In the genomic region with DNA sequence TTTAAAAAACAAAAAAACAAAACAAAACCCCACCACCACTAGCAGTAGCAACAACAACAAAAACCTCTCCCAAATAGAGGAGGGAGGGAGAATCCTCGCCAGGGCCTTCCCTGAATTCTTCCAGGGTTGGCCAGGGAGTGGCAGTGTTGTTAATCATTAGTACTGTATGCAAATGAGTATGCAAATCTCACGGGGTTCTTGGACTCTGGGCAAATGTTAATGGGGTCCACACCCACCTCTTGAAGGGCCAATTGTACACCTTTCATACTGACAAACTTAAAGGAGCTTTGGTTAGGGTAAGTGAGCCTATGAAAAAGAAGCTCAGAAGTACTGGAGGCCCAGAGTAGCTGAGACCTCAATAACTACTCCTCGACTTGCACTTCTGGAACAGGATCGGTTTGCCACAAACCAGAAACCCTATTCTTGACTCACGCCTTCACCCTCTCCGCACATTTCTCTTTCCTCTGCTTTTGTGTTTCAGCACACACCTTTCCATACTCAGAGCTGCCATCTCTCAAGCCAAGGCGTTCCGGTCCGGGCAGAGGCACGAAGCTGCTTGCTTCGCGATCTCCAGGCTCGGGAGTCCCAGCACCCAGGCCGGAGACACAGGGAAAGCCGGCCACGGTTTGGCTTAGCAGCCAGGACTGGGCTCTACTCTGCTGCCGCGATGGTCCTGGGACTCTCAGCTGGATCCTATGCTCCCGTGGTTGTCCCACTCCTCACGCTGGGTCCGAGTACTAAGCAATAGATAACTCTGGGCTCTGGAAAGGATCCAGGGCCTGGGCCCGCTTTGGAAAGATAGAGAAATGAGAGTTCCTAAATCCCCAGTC, we compare ENCODE assay signal across 8 mouse cellular contexts. TPM values are rescaled to one million over a fixed set of nuclear protein-coding genes. Genes with fewer than 3 reads are reported as not detected.
DNase-seq lines count a peak whose midpoint lies in the region; ATAC-seq and TF ChIP-seq lines count a peak whose summit lies in the region.

No protein-coding gene starts in this region.

- H3K9ac ChIP-seq in hindbrain, postnatal 0 days (replicated peaks; ENCODE audit: low read length), result peak overlapping the region; percentile 84; the same call in 1 of the 2 replicates
- H3K9ac ChIP-seq in midbrain, embryonic 14.5 days (replicated peaks; ENCODE audit: low read length), result peak overlapping the region; percentile 85; the same call in 1 of the 2 replicates

- peak; percentile 20 to 27 for DNase-seq in adrenal gland, adult 18-20 months (ENCODE audit: low spot score in 2 of 2)
- DNase-seq in cerebellum, adult 2 months, result peak; percentile 69 to 73
- peak; percentile 86 for DNase-seq in hindbrain, postnatal 0 days (ENCODE audit: low spot score)
- DNase-seq in left cerebral cortex, adult 8-10 months (ENCODE audit: low spot score in 2 of 2), result peak; percentile 31 to 35
- peak; percentile 82 for DNase-seq in midbrain, embryonic 14.5 days
- peak; percentile 16 for DNase-seq in testis, postnatal 14 days (ENCODE audit: low spot score)

- WGBS in cerebellum, adult 2 months, result 2% methylated on average over 22 of the region's 22 CpGs
- 2% methylated on average over 22 of the region's 22 CpGs for WGBS in hindbrain, postnatal 0 days
- 2% methylated on average over 22 of the region's 22 CpGs for WGBS in midbrain, embryonic 14.5 days

- H3K36me3 ChIP-seq in hindbrain, postnatal 0 days (ENCODE audit: insufficient read depth, low read length), result no peaks in the 10 kb centered on the region
- no peaks in the 10 kb centered on the region for H3K36me3 ChIP-seq in midbrain, embryonic 14.5 days (ENCODE audit: control insufficient read depth, insufficient read depth, low read length)

- H3K27me3 ChIP-seq in cerebellum, adult 2 months (ENCODE audit: control insufficient read depth, insufficient read depth, low read length), result no peaks in the 10 kb centered on the region
- no peaks in the 10 kb centered on the region for H3K27me3 ChIP-seq in hindbrain, postnatal 0 days (ENCODE audit: insufficient read depth, low read length)
- H3K27me3 ChIP-seq in midbrain, embryonic 14.5 days (ENCODE audit: control insufficient read depth, insufficient read depth, low read length), result no peaks in the 10 kb centered on the region; the same call in 1 of the 2 replicates

- peak; percentile 51 for ATAC-seq in frontal cortex, adult (ENCODE audit: low TSS enrichment)
- ATAC-seq in hindbrain, postnatal 0 days, result peak; percentile 61
- ATAC-seq in midbrain, embryonic 14.5 days (ENCODE audit: low FRiP score, low TSS enrichment), result no peak
- ATAC-seq in erythroid progenitor cell, adult 5-6 weeks (replicated peaks; ENCODE audit: low FRiP score, poor library complexity, severe bottlenecking), result no peak

- no peaks in the 10 kb centered on the region for H3K9me3 ChIP-seq in hindbrain, postnatal 0 days (ENCODE audit: low read length)
- no peaks in the 10 kb centered on the region for H3K9me3 ChIP-seq in midbrain, embryonic 14.5 days (ENCODE audit: control insufficient read depth, low read length)

- H3K4me2 ChIP-seq in hindbrain, postnatal 0 days (ENCODE audit: low read depth, low read length), result peak overlapping the region; percentile 90
- H3K4me2 ChIP-seq in midbrain, embryonic 14.5 days (ENCODE audit: low read length), result peak overlapping the region; percentile 94

- no peak for TF ChIP-seq POLR2A in cerebellum, adult 2 months (IDR thresholded peaks at IDR 0.05; ENCODE audit: borderline replicate concordance, insufficient read depth, low read length)

- H3K4me1 ChIP-seq in cerebellum, adult 2 months (ENCODE audit: control insufficient read depth, insufficient read depth, low read length), result peaks cover 7% of the 10 kb centered on the region
- H3K4me1 ChIP-seq in hindbrain, postnatal 0 days (ENCODE audit: insufficient read depth, low read length), result peaks cover 13% of the 10 kb centered on the region
- peaks cover 23% of the 10 kb centered on the region; the same call in 1 of the 2 replicates for H3K4me1 ChIP-seq in midbrain, embryonic 14.5 days (ENCODE audit: control insufficient read depth, insufficient read depth, low read length)

- TF ChIP-seq CTCF in cerebellum, adult 2 months (IDR thresholded peaks at IDR 0.05; ENCODE audit: borderline replicate concordance, insufficient read depth, low read depth, low read length), result peak; percentile 72
- peak; percentile 66 for TF ChIP-seq CTCF in hindbrain, postnatal 0 days (IDR thresholded peaks at IDR 0.05; ENCODE audit: low read depth)

- peak overlapping the region; percentile 54 for H3K4me3 ChIP-seq in cerebellum, adult 2 months (replicated peaks; ENCODE audit: insufficient read depth, low read depth, low read length)
- H3K4me3 ChIP-seq in hindbrain, postnatal 0 days (ENCODE audit: low read length), result peak overlapping the region; percentile 64
- peak overlapping the region; percentile 66 for H3K4me3 ChIP-seq in midbrain, embryonic 14.5 days (replicated peaks; ENCODE audit: low read depth, low read length)

- peak overlapping the region; percentile 32 for H3K27ac ChIP-seq in cerebellum, adult 2 months (ENCODE audit: insufficient read depth, low read length)
- H3K27ac ChIP-seq in hindbrain, postnatal 0 days, result peak overlapping the region; percentile 90
- H3K27ac ChIP-seq in midbrain, embryonic 14.5 days (replicated peaks; ENCODE audit: low read depth, low read length), result peak overlapping the region; percentile 85

RNA-seq across cellular contexts. Expression of a gene that starts 1.3 kb away (rescaled TPM):
- total RNA-seq in adrenal gland, adult 18-20 months (2021), result 1 to 10 TPM; 4.2 to 9.3 TPM
- polyA plus RNA-seq in cerebellum, adult 2 months (2012; rRNA removed), result 29.2 and 31.9 TPM in 2 replicates
- 71.8 TPM in 2 replicates for total RNA-seq in hindbrain, postnatal 0 days (2014; rRNA removed)
- polyA plus RNA-seq in hindbrain, postnatal 0 days (2015; fragmentation: Nextera tagmentation; extraction: Ambion mirVana), result 8.4 and 8.6 TPM in 2 replicates
- 10 to 100 TPM; 48.0 to 56.8 (median 51.2) TPM for total RNA-seq in left cerebral cortex, adult 8-10 months (2022)
- polyA plus RNA-seq in midbrain, embryonic 14.5 days (2014; fragmentation: Nextera tagmentation; extraction: Ambion mirVana), result 13.2 and 15.9 TPM in 2 replicates
- not detected in 2 replicates for total RNA-seq in erythroid progenitor cell, adult 5-6 weeks (2015; ENCODE audit: low replicate concordance)
- not detected in 2 replicates for total RNA-seq in erythroid progenitor cell, adult 5-6 weeks (2017; ENCODE audit: low replicate concordance)

Comparison
In these comparisons a context has a peak if more than half of its experiments do, and no peak if none do; other contexts are left out.
1. DNase-seq: peak in every context shown above with its lines; median percentile 86 in hindbrain, postnatal 0 days; 82 in midbrain, embryonic 14.5 days; 71 in cerebellum, adult 2 months; 33 in left cerebral cortex, adult 8-10 months; 24 in adrenal gland, adult 18-20 months; 16 in testis, postnatal 14 days.
2. H3K27ac ChIP-seq: peak in every context shown above with its lines; median percentile 90 in hindbrain, postnatal 0 days; 85 in midbrain, embryonic 14.5 days; 32 in cerebellum, adult 2 months.
3. ATAC-seq: peak in frontal cortex, adult (single experiment) and hindbrain, postnatal 0 days (single experiment); none in midbrain, embryonic 14.5 days (single experiment) and erythroid progenitor cell, adult 5-6 weeks (single experiment).
4. RNA of a gene that starts 1.3 kb away (total RNA-seq): 71.8 TPM in hindbrain, postnatal 0 days, 48.0 to 56.8 TPM in left cerebral cortex, adult 8-10 months and 4.2 to 9.3 TPM in adrenal gland, adult 18-20 months; not detected in erythroid progenitor cell, adult 5-6 weeks; every median in the first group is over 4 times any median in the second.
5. Peak in every context shown above with its lines, with median percentiles within 50 percentile points of each other: H3K4me3 ChIP-seq.